Comparison of ENCODE assay signal across 13 mouse cellular contexts in genomic region chr7:40751779-40752178, GRCm38 (mm10).
A peak's percentile ranks its signal among the peaks of the same experiment; 100 is the strongest.
DNase-seq lines count a peak whose midpoint lies in the region; ATAC-seq and TF ChIP-seq lines count a peak whose summit lies in the region.
"Had no signal": no experiment of that assay in that cellular context is flagged by ENCODE, and none has a peak within 500 bp of the region (broad histone marks: within the 10 kb centered on the region; RNA-seq: fewer than 3 reads in every experiment).

No protein-coding gene starts in this region.

- no peak overlapping the region for H3K4me2 ChIP-seq in hindbrain, embryonic 14.5 days (replicated peaks)
- H3K4me2 ChIP-seq in neural tube, embryonic 15.5 days = no peak overlapping the region
- no peak overlapping the region for H3K4me2 ChIP-seq in intestine, postnatal 0 days (replicated peaks; ENCODE audit: low read depth)
- H3K4me2 ChIP-seq: heart, embryonic 12.5 days had no signal

- DNase-seq in cerebellum, postnatal 4 days (ENCODE audit: low spot score in 2 of 2) = peak; percentile 33 to 51
- peak; percentile 25 to 36 for DNase-seq in layer of hippocampus, postnatal 10 days (ENCODE audit: low spot score in 2 of 2)
- no peak for DNase-seq in layer of hippocampus, postnatal 36 days
- DNase-seq in hindbrain, embryonic 14.5 days (ENCODE audit: low spot score) = peak; percentile 81
- DNase-seq in heart, postnatal 4 days = no peak
- DNase-seq: liver; thymus, adult 2 months had no signal

- H3K36me3 ChIP-seq in hindbrain, embryonic 14.5 days (replicated peaks; ENCODE audit: control insufficient read depth, insufficient read depth) = no peaks in the 10 kb centered on the region
- H3K36me3 ChIP-seq in neural tube, embryonic 15.5 days = no peaks in the 10 kb centered on the region
- no peaks in the 10 kb centered on the region for H3K36me3 ChIP-seq in intestine, postnatal 0 days (ENCODE audit: control insufficient read depth, insufficient read depth)
- H3K36me3 ChIP-seq: heart, embryonic 12.5 days had no signal

- H3K27me3 ChIP-seq in hindbrain, embryonic 14.5 days (ENCODE audit: control insufficient read depth, insufficient read depth, low read length) = no peaks in the 10 kb centered on the region
- H3K27me3 ChIP-seq in neural tube, embryonic 15.5 days (replicated peaks) = no peaks in the 10 kb centered on the region
- no peaks in the 10 kb centered on the region for H3K27me3 ChIP-seq in intestine, postnatal 0 days (replicated peaks; ENCODE audit: control insufficient read depth, insufficient read depth, low read length)
- H3K27me3 ChIP-seq: heart, embryonic 12.5 days had no signal

- no peak for ATAC-seq in cerebellum, adult (ENCODE audit: insufficient number of reproducible peaks, low FRiP score, low TSS enrichment)
- ATAC-seq in hindbrain, embryonic 14.5 days (ENCODE audit: low FRiP score) = peak; percentile 66; the same call in 1 of the 2 replicates
- ATAC-seq in neural tube, embryonic 15.5 days (ENCODE audit: low FRiP score) = peak; percentile 63; the same call in 1 of the 2 replicates
- no peak for ATAC-seq in intestine, postnatal 0 days
- ATAC-seq: activated CD4-positive, CD25-positive, alpha-beta regulatory T cell, adult 4 months; inflammation-experienced regulatory T-cells, adult 6 months had no signal

- no peak for TF ChIP-seq CTCF in intestine, postnatal 0 days (IDR thresholded peaks at IDR 0.05; ENCODE audit: low read depth)

- WGBS in hindbrain, embryonic 14.5 days = 43% methylated on average over 2 of the region's 2 CpGs
- WGBS in neural tube, embryonic 15.5 days = 24% methylated on average over 2 of the region's 2 CpGs
- 46% methylated on average over 2 of the region's 2 CpGs for WGBS in intestine, postnatal 0 days

- peak overlapping the region; percentile 38; the same call in 1 of the 2 replicates for H3K27ac ChIP-seq in hindbrain, embryonic 14.5 days
- H3K27ac ChIP-seq in neural tube, embryonic 15.5 days (replicated peaks) = no peak overlapping the region
- no peak overlapping the region for H3K27ac ChIP-seq in intestine, postnatal 0 days (ENCODE audit: low read depth, low read length)

- no peak overlapping the region for H3K4me3 ChIP-seq in hindbrain, embryonic 14.5 days (replicated peaks; ENCODE audit: low read length)
- H3K4me3 ChIP-seq in neural tube, embryonic 15.5 days (replicated peaks) = no peak overlapping the region
- H3K4me3 ChIP-seq in intestine, postnatal 0 days (ENCODE audit: low read depth, low read length) = no peak overlapping the region
- H3K4me3 ChIP-seq: heart, embryonic 12.5 days had no signal

- H3K4me1 ChIP-seq in hindbrain, embryonic 14.5 days (replicated peaks; ENCODE audit: control insufficient read depth, insufficient read depth, low read length) = peaks cover 11% of the 10 kb centered on the region
- 0 out of 2 replicates have a peak, but pooled peaks cover 6% of the 10 kb centered on the region for H3K4me1 ChIP-seq in neural tube, embryonic 15.5 days
- no peaks in the 10 kb centered on the region for H3K4me1 ChIP-seq in intestine, postnatal 0 days (replicated peaks; ENCODE audit: control insufficient read depth, insufficient read depth, low read length)
- H3K4me1 ChIP-seq: heart, embryonic 12.5 days had no signal

- H3K9ac ChIP-seq in hindbrain, embryonic 14.5 days = no peak overlapping the region
- no peak overlapping the region for H3K9ac ChIP-seq in neural tube, embryonic 15.5 days (replicated peaks)
- H3K9ac ChIP-seq in intestine, postnatal 0 days (ENCODE audit: low read depth, low read length) = no peak overlapping the region
- H3K9ac ChIP-seq: heart, embryonic 12.5 days had no signal

- no peaks in the 10 kb centered on the region for H3K9me3 ChIP-seq in hindbrain, embryonic 14.5 days (ENCODE audit: control insufficient read depth, low read length)
- no peaks in the 10 kb centered on the region for H3K9me3 ChIP-seq in neural tube, embryonic 15.5 days (replicated peaks)
- no peaks in the 10 kb centered on the region for H3K9me3 ChIP-seq in intestine, postnatal 0 days (ENCODE audit: control insufficient read depth)
- H3K9me3 ChIP-seq: heart, embryonic 12.5 days had no signal

Comparison
In these comparisons a context has a peak if more than half of its experiments do, and no peak if none do; other contexts are left out.
1. DNase-seq: peak in cerebellum, postnatal 4 days (2 of 2), layer of hippocampus, postnatal 10 days (2 of 2) and hindbrain, embryonic 14.5 days (single experiment); none in layer of hippocampus, postnatal 36 days (0 of 2) and heart, postnatal 4 days (single experiment).
2. ATAC-seq: peak in hindbrain, embryonic 14.5 days (single experiment) and neural tube, embryonic 15.5 days (single experiment); none in cerebellum, adult (single experiment) and intestine, postnatal 0 days (single experiment).